Mouse (Mus musculus) small intestine, adult 2 months (tissue): Measurements from ENCODE around the gene Dlst.

ENCODE experiments used
- CTCF ChIP-seq: fragments of 200-500 bp; IDR thresholded peaks from 2 replicates; pipeline ENCODE4 v1.5.1; 2012; ENCODE audit warnings: low read depth, mild to moderate bottlenecking, control low read depth, inconsistent platforms, low read length, moderate library complexity, mixed read lengths; ENCODE audit not compliant: insufficient replicate concordance, insufficient read length; ENCODE audit errors: extremely low read depth
- POLR2A ChIP-seq: fragments of 200-500 bp; IDR thresholded peaks from 2 replicates; pipeline ENCODE4 v1.6.1; 2012; ENCODE audit warnings: low read depth, mild to moderate bottlenecking, control low read depth, inconsistent platforms, low read length, moderate library complexity

- no peak for TF ChIP-seq CTCF
- no peak for TF ChIP-seq POLR2A
Observed at GRCm38 (mm10) chr12:85101001-85101400, 9.6 kb upstream of the Dlst start.
